Mouse (Mus musculus) subcutaneous adipose tissue, adult 2 months (tissue): ENCODE measurements around the gene Gfm1. TPM values are rescaled to one million over a fixed set of nuclear protein-coding genes. Genes with fewer than 3 reads are reported as not detected.

Source experiments
- polyA plus RNA-seq: library from polyadenylated mRNA; depleted of rRNA; stranded (reverse); fragments of >200 nt; gene quantifications from 2 replicates; pipeline ENCODE4 v1.2.3, GENCODE M21; 2012; ENCODE audit warnings: low replicate concordance; rRNA removed

Gfm1 gene
- polyA plus RNA-seq: 22.8 and 26.6 TPM in 2 replicates

GRCm38 (mm10) chr3:67429999-67430380 lies at the start of gene Gfm1:
TSS of gene Gfm1 (plus strand) at chr3:67430096.

GRCm38 (mm10) chr3:67463450-67464372 lies 33.8 kb downstream of the Gfm1 start, which contains the start of gene Lxn:
TSS of gene Lxn (minus strand) at chr3:67463926.

GRCm38 (mm10) chr3:67515274-67515801 lies 85.4 kb downstream of the Gfm1 start, which contains the start of gene Rarres1:
TSS of gene Rarres1 (minus strand) at chr3:67515523.

Other genes starting within 250 kb of the Gfm1 start
- 0.42 and 0.58 TPM in 2 replicates for gene Mlf1, start 56.0 kb upstream of the Gfm1 start, polyA plus RNA-seq
- not detected in 2 replicates for gene Gm17402, start 54.9 kb upstream of the Gfm1 start, polyA plus RNA-seq
- 26.5 and 39.2 TPM in 2 replicates for gene Lxn, start 33.8 kb downstream of the Gfm1 start, polyA plus RNA-seq
- 1.3 and 3.2 TPM in 2 replicates for gene Rarres1, start 85.4 kb downstream of the Gfm1 start, polyA plus RNA-seq
- 38.5 and 64.5 TPM in 2 replicates for gene Mfsd1, start 152.6 kb downstream of the Gfm1 start, polyA plus RNA-seq